Mouse (Mus musculus) limb, embryonic 12.5 days (tissue): ENCODE results near the gene Ccl5. TPM values are rescaled to one million over a fixed set of nuclear protein-coding genes. Genes with fewer than 3 reads are reported as not detected.
"Not testable (repeated sequence)": the region's sequence is repeated elsewhere in the genome, so short reads cannot be mapped to it uniquely, and the experiment has no call there.

ENCODE experiments used
- ATAC-seq: fragments of 200-750 bp; cut with Nextera tagmentation; 2 replicates; pipeline ENCODE4 v1.8.0; 2017; ENCODE audit warnings: low read depth, moderate TSS enrichment; ENCODE audit not compliant: insufficient number of reproducible peaks, insufficient read depth, low FRiP score, low TSS enrichment
- H3K27ac ChIP-seq: fragments of 300-500 bp; sonication (generic); 2 replicates; pipeline ENCODE4 v1.5.1; 2016; ENCODE audit warnings: mild to moderate bottlenecking, moderate library complexity
- H3K27me3 ChIP-seq: fragments of 300-500 bp; sonication (generic); 2 replicates; pipeline ENCODE4 v1.6.1; 2016; ENCODE audit warnings: mild to moderate bottlenecking, moderate library complexity
- H3K36me3 ChIP-seq: fragments of 300-500 bp; sonication (generic); 2 replicates; pipeline ENCODE4 v1.6.1; 2016; ENCODE audit warnings: mild to moderate bottlenecking, moderate library complexity
- H3K4me1 ChIP-seq: fragments of 300-500 bp; sonication (generic); replicated peaks from 2 replicates; pipeline ENCODE4 v1.6.1; 2016
- H3K4me2 ChIP-seq: fragments of 300-500 bp; sonication (generic); 2 replicates; pipeline ENCODE4 v1.6.1; 2016; ENCODE audit warnings: mild to moderate bottlenecking, moderate library complexity
- H3K4me3 ChIP-seq: fragments of 300-500 bp; sonication (generic); replicated peaks from 2 replicates; pipeline ENCODE4 v1.5.1; 2016; ENCODE audit warnings: mild to moderate bottlenecking
- H3K9ac ChIP-seq: fragments of 300-500 bp; sonication (generic); replicated peaks from 2 replicates; pipeline ENCODE4 v1.6.1; 2016; ENCODE audit warnings: mild to moderate bottlenecking, moderate library complexity
- H3K9me3 ChIP-seq: fragments of 300-500 bp; sonication (generic); 2 replicates; pipeline ENCODE4 v1.6.1; 2016; ENCODE audit warnings: mild to moderate bottlenecking, moderate library complexity
- WGBS: fragments of 180-500 bp; shearing (Covaris S2); methylation state at CpG from one replicate; pipeline ENCODE4 v1.1.7; 2016; 5-methylcytosine and 5-hydroxymethylcytosine counted together
- polyA plus RNA-seq: library from polyadenylated mRNA; unstranded; fragments of >200 nt; fragmentation: Nextera tagmentation; extraction: Ambion mirVana; gene quantifications from 2 replicates; pipeline ENCODE4 v1.2.1, GENCODE M21; 2016

Ccl5 gene
- polyA plus RNA-seq, 1 experiment from 2014 or later, result not detected

- H3K9ac ChIP-seq, result no peak overlapping the region
- H3K4me3 ChIP-seq, result no peak overlapping the region
- no peaks in the 10 kb centered on the region for H3K27me3 ChIP-seq
- WGBS, result 73% methylated on average over 2 of the region's 2 CpGs
- no peaks in the 10 kb centered on the region for H3K4me1 ChIP-seq
- no peak overlapping the region for H3K27ac ChIP-seq
- no peaks in the 10 kb centered on the region for H3K9me3 ChIP-seq
- H3K4me2 ChIP-seq, result no peak overlapping the region
- no peak for ATAC-seq
- H3K36me3 ChIP-seq, result no peaks in the 10 kb centered on the region
These were observed 33.4 kb upstream of the Ccl5 start for GRCm38 (mm10) chr11:83563754-83564153.

- Histone ChIP-seq H3K27me3 (no peaks in the 10 kb centered on the region), H3K27ac (no peak overlapping the region), H3K36me3 (no peaks in the 10 kb centered on the region), H3K4me3 (no peak overlapping the region), H3K9me3 (no peaks in the 10 kb centered on the region), H3K4me1 (no peaks in the 10 kb centered on the region), H3K4me2 (no peak overlapping the region), H3K9ac (no peak overlapping the region)
- no peak for ATAC-seq
- WGBS, result 79% methylated on average over 6 of the region's 6 CpGs
These were observed 32.1 kb upstream of the Ccl5 start for GRCm38 (mm10) chr11:83562311-83562887.

GRCm38 (mm10) chr11:83560405-83560804, 30.1 kb upstream of the Ccl5 start:
- Histone ChIP-seq H3K36me3 (no peaks in the 10 kb centered on the region), H3K9me3 (no peaks in the 10 kb centered on the region), H3K4me2 (no peak overlapping the region), H3K9ac (no peak overlapping the region), H3K4me1 (no peaks in the 10 kb centered on the region), H3K4me3 (no peak overlapping the region), H3K27me3 (no peaks in the 10 kb centered on the region), H3K27ac (no peak overlapping the region)
- no peak for ATAC-seq
- WGBS, result 76% methylated on average over 6 of the region's 6 CpGs

GRCm38 (mm10) chr11:83557074-83557473, 26.8 kb upstream of the Ccl5 start:
- H3K36me3 ChIP-seq, result no peaks in the 10 kb centered on the region
- no peak overlapping the region for H3K4me3 ChIP-seq
- H3K4me1 ChIP-seq, result no peaks in the 10 kb centered on the region
- 70% methylated on average over 10 of the region's 10 CpGs for WGBS
- H3K9me3 ChIP-seq, result no peaks in the 10 kb centered on the region
- no peak for ATAC-seq
- no peak overlapping the region for H3K4me2 ChIP-seq
- no peak overlapping the region for H3K9ac ChIP-seq
- H3K27me3 ChIP-seq, result no peaks in the 10 kb centered on the region
- H3K27ac ChIP-seq, result no peak overlapping the region

GRCm38 (mm10) chr11:83556085-83556781, 25.9 kb upstream of the Ccl5 start:
- no peak for ATAC-seq
- H3K27ac ChIP-seq, result no peak overlapping the region
- no peaks in the 10 kb centered on the region for H3K9me3 ChIP-seq
- no peaks in the 10 kb centered on the region for H3K27me3 ChIP-seq
- H3K4me3 ChIP-seq, result no peak overlapping the region
- WGBS, result 31% methylated on average over 8 of the region's 8 CpGs
- H3K4me2 ChIP-seq, result no peak overlapping the region
- H3K4me1 ChIP-seq, result no peaks in the 10 kb centered on the region
- H3K9ac ChIP-seq, result no peak overlapping the region
- H3K36me3 ChIP-seq, result no peaks in the 10 kb centered on the region

- Histone ChIP-seq H3K36me3 (no peaks in the 10 kb centered on the region), H3K27me3 (no peaks in the 10 kb centered on the region), H3K4me2 (no peak overlapping the region), H3K4me3 (no peak overlapping the region), H3K27ac (no peak overlapping the region), H3K9me3 (no peaks in the 10 kb centered on the region), H3K4me1 (no peaks in the 10 kb centered on the region), H3K9ac (no peak overlapping the region)
- WGBS, result 85% methylated on average over 5 of the region's 5 CpGs
- no peak for ATAC-seq
These were observed 21.4 kb upstream of the Ccl5 start for GRCm38 (mm10) chr11:83551668-83552067.

- not testable (repeated sequence) for H3K4me1 ChIP-seq, H3K36me3 ChIP-seq, H3K27ac ChIP-seq, H3K4me2 ChIP-seq, H3K27me3 ChIP-seq, ATAC-seq, H3K9me3 ChIP-seq, H3K4me3 ChIP-seq, H3K9ac ChIP-seq
- 78% methylated on average over 7 of the region's 7 CpGs for WGBS
These were observed 20.7 kb upstream of the Ccl5 start for GRCm38 (mm10) chr11:83551037-83551436.

GRCm38 (mm10) chr11:83550186-83550632, 19.9 kb upstream of the Ccl5 start:
- no peak overlapping the region for H3K27ac ChIP-seq
- 92% methylated on average over 5 of the region's 5 CpGs for WGBS
- H3K36me3 ChIP-seq, result no peaks in the 10 kb centered on the region
- no peaks in the 10 kb centered on the region for H3K4me1 ChIP-seq
- no peak overlapping the region for H3K4me3 ChIP-seq
- H3K27me3 ChIP-seq, result no peaks in the 10 kb centered on the region
- no peak for ATAC-seq
- no peaks in the 10 kb centered on the region for H3K9me3 ChIP-seq
- no peak overlapping the region for H3K9ac ChIP-seq
- H3K4me2 ChIP-seq, result no peak overlapping the region

GRCm38 (mm10) chr11:83544214-83544613, 13.9 kb upstream of the Ccl5 start:
- no peak for ATAC-seq
- Histone ChIP-seq H3K9me3 (no peaks in the 10 kb centered on the region), H3K4me2 (no peak overlapping the region), H3K4me1 (no peaks in the 10 kb centered on the region), H3K4me3 (no peak overlapping the region), H3K9ac (no peak overlapping the region), H3K27me3 (no peaks in the 10 kb centered on the region), H3K27ac (no peak overlapping the region), H3K36me3 (no peaks in the 10 kb centered on the region)
- 67% methylated on average over 3 of the region's 3 CpGs for WGBS

- WGBS, result 87% methylated on average over 3 of the region's 3 CpGs
These were observed 11.1 kb upstream of the Ccl5 start for GRCm38 (mm10) chr11:83541415-83541814.

GRCm38 (mm10) chr11:83540931-83541330, 10.6 kb upstream of the Ccl5 start:
- H3K9ac ChIP-seq, result no peak overlapping the region
- no peak overlapping the region for H3K4me2 ChIP-seq
- no peaks in the 10 kb centered on the region for H3K27me3 ChIP-seq
- no peak overlapping the region for H3K4me3 ChIP-seq
- no peaks in the 10 kb centered on the region for H3K4me1 ChIP-seq
- WGBS, result 79% methylated on average over 2 of the region's 2 CpGs
- no peaks in the 10 kb centered on the region for H3K36me3 ChIP-seq
- no peak for ATAC-seq
- no peaks in the 10 kb centered on the region for H3K9me3 ChIP-seq
- no peak overlapping the region for H3K27ac ChIP-seq

More at GRCm38 (mm10) chr11:83541415-83541814, 11.1 kb upstream of the Ccl5 start:
- Histone ChIP-seq H3K4me2 (no peak overlapping the region), H3K36me3 (no peaks in the 10 kb centered on the region), H3K27ac (no peak overlapping the region), H3K27me3 (no peaks in the 10 kb centered on the region), H3K9ac (no peak overlapping the region), H3K4me3 (no peak overlapping the region), H3K4me1 (no peaks in the 10 kb centered on the region), H3K9me3 (no peaks in the 10 kb centered on the region)
- no peak for ATAC-seq
